Mouse (Mus musculus) frontal cortex, adult (tissue): ENCODE measurements around the gene Prr18.
A peak's percentile ranks its signal among the peaks of the same experiment; 100 is the strongest.

ENCODE experiments used
- ATAC-seq: cut with Nextera tagmentation; 2 replicates; pipeline ENCODE4 v1.9.2; 2017; ENCODE audit warnings: mild to moderate bottlenecking, moderate library complexity, mixed read lengths; ENCODE audit not compliant: low TSS enrichment

Prr18 gene

GRCm38 (mm10) chr17:8340407-8341359, 3.4 kb downstream of the Prr18 start:
- peak; percentile 83 for ATAC-seq

DNA sequence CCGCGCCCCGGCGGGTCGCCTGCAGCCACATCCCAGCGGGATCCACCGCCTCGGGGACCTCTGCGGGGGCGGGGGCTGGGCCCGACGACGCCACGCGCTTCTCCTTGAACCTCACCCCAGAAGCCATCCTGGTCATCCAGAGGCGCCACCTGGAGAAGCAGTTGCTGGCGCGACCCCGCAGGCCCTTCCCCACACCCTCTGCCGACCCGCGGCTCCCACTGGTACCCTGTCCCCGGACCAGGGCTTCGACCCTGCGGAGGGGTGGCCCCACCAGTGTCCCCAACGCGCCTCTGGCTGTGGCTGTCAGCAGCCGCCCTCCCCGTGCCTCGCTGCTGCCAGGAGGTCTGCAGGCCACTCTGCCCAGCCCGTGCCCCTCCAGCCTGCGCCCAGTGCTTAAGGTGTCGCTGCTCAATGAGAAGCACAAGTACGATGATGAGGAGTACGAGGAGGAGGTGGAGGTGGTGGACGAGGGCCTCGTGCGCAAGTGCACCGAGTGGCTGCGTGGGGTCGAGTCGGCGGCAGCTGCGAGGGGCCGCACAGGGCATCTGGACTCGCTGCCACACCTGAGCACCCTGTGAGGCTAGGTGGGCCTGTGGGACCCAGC, 4.2 kb downstream of the Prr18 start:
- ATAC-seq, result peak; percentile 15; the same call in 1 of the 2 replicates

DNA sequence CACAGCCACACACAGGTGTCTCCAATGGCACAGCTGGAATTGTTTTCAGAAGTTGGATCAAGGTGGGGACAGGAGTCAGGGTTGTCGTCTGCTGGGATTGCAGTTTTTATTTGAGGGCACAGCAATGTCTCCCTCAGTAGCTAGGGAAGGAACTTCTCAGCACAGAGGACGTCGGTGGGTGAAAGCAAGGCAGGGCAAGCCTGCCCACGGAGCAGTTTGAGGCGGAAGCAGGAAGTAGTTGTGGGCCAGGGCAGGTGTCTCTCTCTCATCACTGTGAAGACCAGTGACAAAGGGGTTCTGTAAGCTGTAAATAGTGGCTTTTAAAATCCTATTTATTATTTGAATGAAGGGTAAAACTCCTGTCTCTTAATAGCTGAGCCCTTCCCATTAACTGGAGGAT, 5.4 kb downstream of the Prr18 start:
- no peak for ATAC-seq

GRCm38 (mm10) chr17:8343416-8343815, 6.2 kb downstream of the Prr18 start:
- ATAC-seq, result no peak

GRCm38 (mm10) chr17:8347765-8348285, 10.6 kb downstream of the Prr18 start:
- ATAC-seq, result no peak

DNA sequence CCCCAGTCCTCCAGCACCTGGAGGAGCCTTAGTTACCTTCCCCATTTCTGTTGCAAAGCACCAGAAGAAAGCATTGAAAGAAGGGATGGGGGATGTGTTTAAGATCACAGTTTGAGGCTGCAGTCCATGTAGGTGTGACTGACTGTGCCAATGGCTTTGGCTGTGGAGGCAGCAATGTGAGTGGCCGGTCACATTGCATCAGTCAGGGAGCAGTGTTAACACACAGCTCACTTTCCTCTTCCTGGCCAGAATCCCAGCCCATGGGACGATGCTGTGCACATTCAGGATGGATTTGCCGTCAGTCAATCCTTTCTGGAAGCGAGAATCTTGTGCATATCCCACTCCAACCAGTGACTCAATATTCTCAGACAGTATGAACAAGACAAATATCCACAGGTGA, 11.7 kb downstream of the Prr18 start:
- no peak for ATAC-seq

- ATAC-seq, result peak; percentile 64
These were observed 13.8 kb downstream of the Prr18 start for GRCm38 (mm10) chr17:8351088-8351487.

DNA sequence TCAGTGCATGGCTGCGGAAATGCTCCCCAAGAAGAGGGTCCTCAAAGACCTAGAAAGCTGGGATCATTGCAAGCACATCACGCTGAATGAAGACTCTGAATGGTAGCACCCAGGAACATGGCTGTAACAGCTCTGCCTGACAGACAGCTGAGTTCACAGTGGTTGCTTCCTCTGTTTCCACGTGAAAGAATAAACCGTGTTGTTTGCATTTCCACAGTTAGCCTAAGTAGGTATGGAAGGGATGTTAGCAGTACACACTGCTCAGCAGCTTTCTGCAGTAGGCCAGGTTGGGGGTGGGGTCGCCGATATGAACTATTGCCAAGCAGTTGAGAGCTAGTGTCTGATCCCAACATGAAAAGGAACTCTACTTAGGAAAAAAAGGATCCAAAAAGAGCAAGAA, 18.4 kb downstream of the Prr18 start, which contains the start of gene T2:
T2 (plus strand) TSS at position 301 of the 400 bp plus-strand sequence.
- no peak for ATAC-seq

- ATAC-seq, result no peak
These were observed 20.2 kb downstream of the Prr18 start for GRCm38 (mm10) chr17:8357498-8357897.

GRCm38 (mm10) chr17:8360876-8361275, 23.6 kb downstream of the Prr18 start:
- ATAC-seq, result no peak

DNA sequence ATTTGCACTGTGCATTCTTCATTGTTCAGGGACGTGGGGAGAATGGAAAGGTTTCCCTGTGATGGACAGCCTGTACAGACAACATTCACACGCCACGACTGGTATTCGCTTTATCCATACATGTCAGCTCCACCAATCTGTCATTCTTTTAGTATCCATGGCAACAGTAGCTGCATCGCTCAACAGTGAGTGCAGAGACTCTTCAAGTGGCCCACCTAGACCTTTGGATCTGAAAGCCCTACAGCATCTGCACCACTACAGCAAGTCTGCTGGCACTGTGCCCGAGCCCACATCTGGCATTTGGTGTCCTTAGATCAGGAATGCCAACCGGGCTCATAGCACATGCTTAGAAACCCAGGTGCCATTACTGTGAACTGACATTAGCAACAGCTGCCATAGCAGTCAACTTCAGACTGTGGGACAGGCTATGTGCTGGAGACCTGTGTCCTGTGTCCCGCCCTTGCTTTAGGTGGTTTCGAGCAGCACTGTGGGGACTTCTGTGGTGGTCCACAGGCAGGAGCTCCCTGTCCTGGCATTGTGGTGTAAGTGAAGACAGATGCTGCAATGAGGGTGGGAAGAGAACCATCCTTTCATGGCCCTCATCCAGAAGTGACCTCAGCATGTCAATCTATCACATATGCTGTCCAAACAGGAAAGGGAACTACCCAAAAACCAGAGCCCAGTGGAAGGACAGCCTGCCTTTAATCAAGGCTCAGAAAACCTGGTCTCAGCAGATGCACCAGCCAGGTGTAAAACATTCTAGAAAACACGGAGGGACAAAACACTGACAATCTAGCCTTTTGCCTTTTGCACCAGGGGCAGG, 24.2 kb downstream of the Prr18 start:
- no peak; the same call in 1 of the 2 replicates for ATAC-seq

DNA sequence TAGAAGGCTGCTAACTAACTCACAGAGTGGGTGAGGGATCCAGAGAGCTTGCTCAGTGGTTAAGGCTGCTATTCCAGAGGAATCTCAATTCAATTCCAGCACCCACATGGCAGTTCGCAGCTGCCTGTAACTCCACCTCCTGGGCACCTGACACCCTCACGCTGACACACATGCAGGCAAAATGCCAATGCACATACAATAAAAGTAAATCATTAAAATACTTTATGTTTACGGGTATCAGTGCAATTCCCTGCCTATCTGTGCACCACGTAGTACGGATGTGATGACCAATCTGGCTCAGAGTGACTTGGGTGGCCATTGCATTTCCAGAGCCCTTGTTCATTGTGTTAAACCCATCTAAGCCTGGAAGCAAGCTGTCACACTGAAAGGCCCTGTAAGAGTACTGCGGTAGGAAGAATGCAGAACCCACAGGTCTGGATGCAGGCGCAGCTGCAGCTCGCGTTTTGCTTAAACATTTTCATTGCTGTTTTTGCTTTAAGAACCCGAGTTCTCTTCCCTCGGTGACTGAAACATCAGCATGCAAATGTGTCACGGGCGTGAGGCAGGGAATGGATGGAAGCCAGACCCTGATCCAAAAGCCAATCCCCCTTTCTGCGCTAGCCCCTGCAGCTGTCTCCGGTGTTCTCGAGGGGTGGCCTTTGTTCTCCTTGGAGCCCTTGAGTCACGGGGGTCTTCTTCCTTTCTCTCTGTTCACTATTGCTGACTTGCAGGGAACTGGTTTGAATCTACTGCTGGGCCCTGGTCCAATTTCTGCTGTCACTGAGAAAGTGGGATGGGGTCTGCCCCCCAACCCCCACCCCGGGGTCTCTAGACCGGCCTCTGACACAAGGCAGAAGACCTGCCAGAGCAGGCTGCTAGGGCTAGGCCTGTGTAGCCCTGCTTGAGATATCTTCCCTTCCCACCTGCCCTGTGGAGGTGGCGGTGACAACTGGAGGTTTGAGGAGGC, 30.5 kb downstream of the Prr18 start:
- ATAC-seq, result peak; percentile 7; the same call in 1 of the 2 replicates

DNA sequence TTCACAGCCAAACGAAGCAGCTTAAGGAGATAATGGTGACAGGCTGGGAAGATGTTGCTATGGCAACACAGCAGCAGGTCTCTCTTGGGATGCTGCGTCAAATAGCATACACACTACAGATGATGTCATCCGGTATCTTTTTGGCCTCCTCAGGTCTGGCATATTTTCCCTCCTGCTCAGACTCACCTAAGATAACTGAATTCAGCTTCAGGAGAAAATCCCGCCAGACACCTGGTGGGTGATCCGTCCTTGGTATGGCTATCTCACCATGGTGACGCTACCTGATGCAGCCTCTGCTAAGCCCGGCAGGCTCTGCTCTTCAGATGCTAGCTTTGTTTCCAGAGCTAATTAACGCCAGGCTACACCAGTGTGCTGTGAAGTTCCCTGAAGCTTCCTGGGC, 31.3 kb downstream of the Prr18 start:
- peak; percentile 76 for ATAC-seq

DNA sequence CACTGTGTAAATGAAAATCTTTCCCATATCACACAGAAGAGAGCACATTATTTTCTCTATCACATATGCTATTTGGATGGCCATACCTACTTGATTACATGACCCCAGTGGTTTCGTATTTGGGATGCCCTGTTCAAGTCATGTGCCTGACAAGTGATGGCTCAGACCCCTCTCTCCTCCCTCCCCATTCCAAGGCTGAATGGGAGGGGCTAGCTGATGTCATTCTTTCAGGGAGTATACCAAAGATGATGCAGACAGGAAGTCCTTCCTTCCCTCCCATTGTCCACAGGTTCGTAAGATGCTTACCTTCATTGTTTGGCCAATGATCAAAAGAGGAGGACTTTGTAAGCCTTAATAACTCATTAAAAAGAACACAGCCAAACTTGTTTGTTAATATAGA, 31.9 kb downstream of the Prr18 start:
- ATAC-seq, result no peak

DNA sequence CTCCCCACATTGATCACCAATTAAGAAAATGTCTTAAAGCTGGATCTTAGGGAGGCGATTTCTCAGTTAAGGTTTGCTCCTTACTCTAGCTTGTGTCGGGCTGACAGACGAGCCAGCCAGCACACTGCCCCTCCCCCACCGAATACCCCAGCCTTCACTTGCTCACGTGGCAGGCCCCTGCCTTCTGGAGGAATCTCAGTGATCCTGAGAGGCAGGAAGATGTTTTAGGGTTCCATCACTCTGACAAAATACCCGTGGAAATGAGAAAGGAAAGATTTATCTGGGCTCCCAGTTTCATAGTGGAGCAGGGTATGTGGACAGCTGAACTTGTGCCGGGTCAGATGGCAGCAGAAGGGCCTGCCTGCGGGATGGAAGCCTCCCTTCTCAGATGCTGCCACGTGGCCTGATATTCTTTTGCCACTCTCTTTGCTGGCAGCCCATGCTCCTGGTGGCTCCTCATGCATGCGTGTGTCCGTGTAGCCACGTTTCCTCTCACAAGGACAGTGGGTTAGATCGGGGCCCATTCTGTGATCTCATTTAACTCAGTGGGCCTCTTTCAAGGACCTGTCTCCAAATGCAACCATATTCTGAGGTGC, 33.5 kb downstream of the Prr18 start:
- no peak for ATAC-seq

- ATAC-seq, result peak; percentile 45
These were observed 34.6 kb downstream of the Prr18 start for GRCm38 (mm10) chr17:8371834-8372233.

DNA sequence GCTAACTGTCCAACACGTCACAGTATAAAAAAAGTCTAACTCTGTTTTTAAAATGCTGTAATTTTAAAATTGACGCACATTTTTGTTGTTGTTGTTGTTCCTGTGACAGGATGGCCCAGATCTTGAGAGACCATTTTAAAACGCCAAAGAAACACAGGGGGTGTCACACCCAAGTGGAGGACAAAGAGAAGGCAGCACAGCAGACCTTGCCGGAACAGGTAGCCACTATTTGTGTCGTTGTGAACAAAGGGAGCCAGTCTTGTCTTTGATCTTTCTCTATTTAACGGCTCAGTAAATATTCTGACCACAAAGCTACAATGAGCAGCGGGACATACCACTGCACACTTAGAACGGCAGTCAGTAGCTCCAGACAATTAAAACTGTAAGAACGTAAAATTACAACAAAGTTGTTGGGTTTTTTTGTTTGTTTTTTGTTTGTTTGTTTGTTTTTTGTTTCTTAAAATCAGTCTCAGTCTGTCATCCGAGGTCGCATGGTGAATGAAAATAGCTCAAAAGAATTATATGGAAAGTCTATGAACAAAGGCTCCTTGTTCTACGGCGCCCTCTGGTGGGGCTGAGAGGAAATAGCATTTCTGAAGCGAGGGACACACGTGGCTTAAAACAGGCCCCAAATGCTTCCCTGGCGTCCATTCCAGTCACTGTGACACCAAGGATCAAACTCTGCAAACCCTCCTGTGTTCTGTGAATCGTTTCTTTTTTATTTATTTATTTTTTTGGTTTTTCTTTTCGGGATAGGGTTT, 35.2 kb downstream of the Prr18 start:
- peak; percentile 30; the same call in 1 of the 2 replicates for ATAC-seq

- ATAC-seq, result no peak
These were observed 40.0 kb downstream of the Prr18 start for GRCm38 (mm10) chr17:8377298-8377697.

- ATAC-seq, result no peak
These were observed 48.2 kb downstream of the Prr18 start for GRCm38 (mm10) chr17:8385441-8385840.
